Mouse (Mus musculus) olfactory bulb, adult 2 months (tissue): ENCODE data around the gene Kif17.

Experiments used
- CTCF ChIP-seq: fragments of 200-500 bp; IDR thresholded peaks from 2 replicates; pipeline ENCODE4 v1.5.1; 2012; ENCODE audit warnings: low read depth, mild to moderate bottlenecking, low read length, moderate library complexity; ENCODE audit not compliant: insufficient read depth
- POLR2A ChIP-seq: fragments of 200-500 bp; IDR thresholded peaks from 2 replicates; pipeline ENCODE4 v1.6.1; 2012; ENCODE audit warnings: mild to moderate bottlenecking, low read depth, low read length, moderate library complexity; ENCODE audit not compliant: insufficient read depth

- TF ChIP-seq CTCF: peak; percentile 89
- TF ChIP-seq POLR2A: peak; percentile 32
Measured at GRCm38 (mm10) chr4:138326077-138326695, 76.0 kb downstream of the Kif17 start, which contains the start of gene Pink1.
